Mouse (Mus musculus) kidney, postnatal 14 days (tissue): ENCODE data around the gene Rtp3.

Experiments used
- DNase-seq: peaks from one replicate; pipeline ENCODE4 v3.0.0; 2022; ENCODE audit warnings: mixed read lengths

Rtp3 gene

GRCm38 (mm10) chr9:110944265-110944664, 46.1 kb downstream of the Rtp3 start:
- no peak for DNase-seq

GRCm38 (mm10) chr9:110937506-110938490, 52.6 kb downstream of the Rtp3 start:
- DNase-seq, result peak; percentile 13

DNA sequence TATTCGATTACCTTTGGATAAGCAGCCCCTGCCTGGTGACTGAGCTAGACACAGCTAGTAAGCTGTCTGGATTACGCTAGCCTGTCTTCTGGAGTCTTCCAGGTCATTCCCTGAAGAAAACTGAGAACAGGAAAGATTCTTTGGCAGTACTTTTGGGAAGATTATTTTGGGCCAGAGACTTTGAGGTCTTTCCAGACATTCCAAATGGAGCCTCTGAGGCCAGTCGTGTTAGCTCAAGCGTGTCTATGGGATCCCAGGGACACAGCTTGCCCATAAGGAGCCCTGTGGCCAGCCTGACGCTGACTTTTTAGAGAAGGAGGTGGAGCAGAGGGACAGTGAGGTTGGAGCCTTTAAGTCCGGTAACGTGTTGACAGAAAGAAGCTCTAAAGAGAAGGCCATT, 54.4 kb downstream of the Rtp3 start:
- no peak for DNase-seq
